Mouse (Mus musculus) kidney, postnatal 25 days (tissue): ENCODE results near the gene Scn4a.
"Not testable (repeated sequence)": the region's sequence is repeated elsewhere in the genome, so short reads cannot be mapped to it uniquely, and the experiment has no call there.

Source experiments
- DNase-seq, 2 experiments: peaks; one replicate each; pipeline ENCODE4 v3.0.0; 2021; ENCODE audit warnings: mixed read lengths in 2 of 2

Gene Scn4a

DNA sequence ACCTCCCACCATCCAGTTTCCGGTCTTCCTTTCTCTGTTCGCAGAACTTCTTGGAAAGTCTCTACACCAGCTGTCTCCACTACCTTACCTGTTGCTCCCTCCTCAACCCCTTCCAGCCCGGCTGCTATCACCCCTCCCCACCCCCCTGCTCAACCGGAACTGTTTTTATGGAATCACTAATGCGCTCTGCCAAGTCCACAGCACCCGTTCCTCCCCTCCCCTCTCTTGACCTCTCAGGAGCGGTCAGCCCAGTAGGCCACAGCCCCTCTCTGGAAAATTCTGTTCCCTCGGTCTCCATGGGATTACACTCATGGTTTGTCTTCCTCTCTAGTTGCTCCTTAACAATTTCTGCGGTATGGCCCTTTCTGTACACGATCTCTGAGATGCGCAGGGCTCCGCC is at the start of gene Scn4a:
Gene Scn4a (minus strand): TSS at position 101 of the 400 bp plus-strand sequence.
- no peak for DNase-seq

GRCm38 (mm10) chr11:106398481-106398880 is 45.4 kb upstream of the Scn4a start:
- DNase-seq, result no peak

DNA sequence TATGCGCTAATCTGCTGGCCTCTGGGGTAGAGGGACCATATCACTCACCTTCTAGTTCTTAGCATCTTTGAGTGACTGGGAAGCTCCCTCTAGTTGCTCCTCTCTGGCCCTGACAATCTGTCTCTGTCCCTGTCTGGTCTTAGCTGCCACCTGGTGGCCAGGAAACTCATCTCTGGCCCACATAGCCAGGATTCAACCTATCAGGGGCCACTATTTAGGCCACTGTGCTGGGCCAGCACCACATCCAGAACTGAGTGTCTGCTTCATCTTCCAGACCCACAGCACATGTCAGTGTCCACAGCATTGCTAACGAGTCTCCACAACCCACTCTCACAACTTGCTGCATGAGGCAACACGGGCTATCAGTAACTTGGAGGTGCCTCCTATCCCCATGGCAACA is 44.6 kb upstream of the Scn4a start:
- DNase-seq, result no peak

- DNase-seq, result not testable (repeated sequence)
Measured at GRCm38 (mm10) chr11:106394055-106394454, 41.0 kb upstream of the Scn4a start.

DNA sequence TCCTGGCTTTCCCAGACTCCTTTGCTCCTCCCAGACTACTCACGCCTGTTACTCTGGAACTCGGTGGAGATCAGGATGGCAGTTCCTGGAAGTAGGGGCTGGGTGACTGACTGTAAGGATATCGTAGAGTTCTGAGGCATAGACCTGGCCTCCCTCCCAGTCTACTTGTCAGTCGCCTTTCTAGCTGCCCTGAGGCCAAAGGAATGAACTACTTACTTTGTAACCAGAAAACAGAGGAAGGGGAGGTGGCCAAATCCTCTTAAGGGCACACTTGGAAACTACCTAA is 40.2 kb upstream of the Scn4a start:
- DNase-seq, result no peak

DNA sequence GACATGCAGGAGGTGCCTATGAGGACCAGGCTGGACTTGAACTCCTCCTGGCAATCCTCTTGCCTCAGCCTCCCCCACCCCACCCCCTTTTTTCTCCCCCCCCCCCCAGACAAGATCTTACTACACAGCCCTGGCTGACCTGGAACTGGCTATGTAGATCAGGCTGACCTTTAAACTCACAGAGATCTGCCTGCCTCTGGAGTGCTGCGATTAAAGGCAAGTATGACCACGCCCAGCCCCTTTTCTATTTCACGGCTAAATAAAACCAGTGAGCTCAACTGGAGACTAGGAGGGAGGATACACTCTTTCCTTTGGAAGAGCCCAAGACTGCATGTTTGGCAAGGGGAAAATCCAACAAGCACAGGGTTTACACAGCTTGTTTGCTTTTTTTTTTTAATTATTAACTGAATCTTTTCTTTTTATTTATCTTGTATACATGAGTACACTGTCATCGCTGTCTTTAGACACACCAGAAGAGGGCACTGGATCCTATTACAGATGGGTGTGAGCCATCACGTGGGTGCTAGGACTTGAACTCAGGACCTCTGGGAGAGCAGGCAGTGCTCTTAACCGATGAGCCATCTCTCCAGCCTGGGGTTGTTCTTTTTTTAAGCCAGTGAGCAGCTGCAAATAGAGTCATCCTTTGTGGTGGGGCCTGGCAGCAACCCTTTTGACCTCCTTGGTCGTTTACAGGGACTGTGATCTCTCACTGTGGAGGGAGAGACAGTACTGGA is 39.7 kb upstream of the Scn4a start:
- DNase-seq, result no peak

- peak; percentile 68 to 81 for DNase-seq
Measured at GRCm38 (mm10) chr11:106391546-106392188, 38.6 kb upstream of the Scn4a start.

GRCm38 (mm10) chr11:106390757-106391156 is 37.7 kb upstream of the Scn4a start:
- DNase-seq, result peak; percentile 45 to 62

DNA sequence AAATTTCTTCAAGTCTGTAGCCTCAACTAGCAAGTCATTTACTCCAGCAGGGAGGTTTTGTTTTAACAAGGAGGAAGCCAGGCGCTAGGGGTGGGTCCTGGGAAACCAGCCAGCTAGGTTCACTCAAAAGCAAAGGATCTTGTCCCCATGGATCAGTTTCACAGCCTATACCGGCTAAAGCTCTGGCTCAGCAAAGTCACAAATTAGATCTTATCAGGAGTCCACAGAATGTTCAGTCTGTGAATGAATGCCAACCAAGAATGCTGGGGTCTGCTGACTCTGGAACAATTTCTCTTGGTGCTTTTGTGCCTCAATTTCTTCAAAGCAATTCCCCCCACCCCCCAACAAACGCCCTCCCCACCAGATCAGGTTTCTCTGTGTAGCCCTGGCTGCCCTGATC is 36.5 kb upstream of the Scn4a start:
- peak; percentile 43 to 53 for DNase-seq

DNA sequence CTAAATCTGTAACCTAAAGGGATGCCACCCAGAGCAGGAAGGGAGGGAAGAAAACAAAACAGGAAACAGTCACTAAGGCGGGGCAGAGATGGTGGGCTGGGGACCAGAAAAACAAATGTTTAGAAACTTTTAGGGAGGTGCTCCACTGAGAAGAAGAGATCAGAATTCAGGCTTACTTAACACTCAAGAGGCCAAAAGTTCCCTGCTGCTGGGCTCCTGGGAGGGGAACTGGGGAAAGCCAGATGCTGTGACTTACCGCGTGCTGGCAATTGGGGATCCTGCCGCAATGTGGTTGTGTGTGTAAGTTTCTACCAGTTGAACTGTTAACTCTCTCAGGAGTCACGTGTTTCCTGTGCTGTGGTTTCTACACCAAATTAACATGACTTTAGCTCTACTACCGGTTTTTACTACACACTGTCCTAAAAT is 34.7 kb upstream of the Scn4a start, which contains the start of gene Icam2:
Gene Icam2 (minus strand): TSS at position 285 of the 426 bp plus-strand sequence.
- peak in 1 of 2 experiments; percentile 38 for DNase-seq

DNA sequence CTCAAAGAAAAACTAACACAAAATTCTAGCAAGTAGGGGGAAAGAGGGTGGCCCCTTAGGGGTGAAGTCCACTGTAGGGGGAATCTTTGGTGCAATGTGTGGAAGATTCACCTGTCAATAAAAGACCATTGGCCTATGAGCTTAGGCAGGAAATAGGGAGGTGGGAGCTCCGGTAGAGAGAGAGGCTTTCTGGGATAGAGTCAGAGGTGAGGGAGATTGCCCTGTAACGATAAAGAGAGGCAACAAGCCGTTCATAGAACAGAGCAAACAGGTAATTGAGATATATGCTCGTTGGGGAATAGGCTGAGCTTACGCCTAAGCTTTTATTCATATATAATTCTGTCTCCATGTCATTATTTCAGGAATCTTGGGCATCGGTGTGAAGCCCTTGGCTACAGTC is 33.9 kb upstream of the Scn4a start:
- DNase-seq, result no peak

DNA sequence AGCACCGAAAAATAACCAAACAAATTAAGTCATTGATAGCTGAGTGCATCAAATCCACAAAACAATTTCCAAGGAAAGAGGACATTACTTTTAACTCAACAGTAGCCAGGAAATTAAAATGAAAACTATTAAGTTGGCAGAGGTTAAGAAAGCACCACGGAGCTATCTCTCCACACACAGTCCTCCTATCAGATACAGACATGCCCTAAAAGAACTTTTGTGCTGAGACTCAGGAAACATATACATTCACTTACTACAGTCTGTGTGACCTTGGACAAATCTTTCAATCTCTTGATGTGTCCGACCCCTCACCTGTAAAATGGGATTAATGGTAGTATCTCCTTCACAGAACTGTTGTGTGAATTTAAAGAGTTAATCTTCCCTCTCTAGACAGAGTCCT is 33.3 kb upstream of the Scn4a start:
- no peak for DNase-seq

DNA sequence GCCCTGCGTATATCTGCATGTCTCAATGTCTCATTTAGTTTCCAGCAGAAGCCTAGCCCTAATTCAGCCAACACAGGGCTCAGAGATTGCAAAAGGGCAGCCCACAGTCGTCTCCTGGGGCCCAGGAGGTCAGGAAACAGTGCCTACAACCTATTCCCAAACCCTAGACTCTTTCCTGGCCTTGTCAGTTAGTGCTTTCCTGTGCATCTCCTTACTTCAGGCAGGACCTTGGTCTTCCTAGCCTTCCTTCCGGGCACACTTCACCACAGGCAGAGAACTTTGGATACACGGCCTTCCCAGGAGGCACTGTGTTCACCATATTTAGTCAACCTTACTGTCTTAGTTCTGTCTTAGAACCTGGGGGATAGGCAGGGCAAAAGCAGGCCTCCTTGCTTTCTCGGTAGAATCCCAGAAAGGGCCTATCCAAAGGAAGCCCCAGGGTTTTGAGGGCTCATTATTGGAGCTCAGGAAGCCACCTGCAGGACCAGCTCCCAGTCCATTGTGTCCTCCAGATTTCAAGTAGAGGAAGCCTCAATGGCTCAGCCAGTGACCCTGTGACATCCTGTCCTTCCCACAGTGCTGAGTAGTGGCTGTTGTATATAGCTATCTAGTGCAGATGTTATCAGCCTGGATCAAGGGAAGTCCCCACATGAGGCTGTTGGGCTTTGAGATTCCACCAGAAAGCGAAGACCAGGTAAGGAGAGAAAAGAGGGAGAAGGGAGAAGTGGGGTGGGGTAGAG is 30.1 kb upstream of the Scn4a start:
- DNase-seq, result no peak

DNA sequence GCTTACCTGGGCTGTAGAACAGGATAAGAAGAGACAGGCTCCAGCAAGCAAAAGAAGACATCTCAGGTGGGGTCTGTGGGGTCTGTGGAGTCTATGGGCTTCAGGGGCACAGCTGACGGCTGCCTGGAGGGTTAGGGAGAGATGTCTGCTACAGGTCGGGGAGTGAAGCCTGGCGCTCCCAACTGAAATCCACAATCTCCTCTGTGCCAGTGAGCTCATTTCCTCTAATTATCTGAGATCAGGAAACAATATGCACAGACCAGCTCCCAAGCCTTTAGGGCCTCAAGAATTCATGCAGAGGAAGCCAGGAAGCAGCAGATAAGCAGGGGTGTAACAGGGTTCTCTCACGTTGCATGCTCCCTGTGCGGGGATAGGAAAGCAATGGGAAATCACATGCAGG is 29.3 kb upstream of the Scn4a start:
- peak; percentile 33 to 67 for DNase-seq

GRCm38 (mm10) chr11:106381883-106382282 is 28.8 kb upstream of the Scn4a start:
- peak; percentile 53 to 60 for DNase-seq

- DNase-seq, result no peak
Measured at GRCm38 (mm10) chr11:106381011-106381410, 27.9 kb upstream of the Scn4a start.

- no peak for DNase-seq
Measured at GRCm38 (mm10) chr11:106374979-106375378, 21.9 kb upstream of the Scn4a start.

- no peak for DNase-seq
Measured at GRCm38 (mm10) chr11:106374559-106374958, 21.5 kb upstream of the Scn4a start.

DNA sequence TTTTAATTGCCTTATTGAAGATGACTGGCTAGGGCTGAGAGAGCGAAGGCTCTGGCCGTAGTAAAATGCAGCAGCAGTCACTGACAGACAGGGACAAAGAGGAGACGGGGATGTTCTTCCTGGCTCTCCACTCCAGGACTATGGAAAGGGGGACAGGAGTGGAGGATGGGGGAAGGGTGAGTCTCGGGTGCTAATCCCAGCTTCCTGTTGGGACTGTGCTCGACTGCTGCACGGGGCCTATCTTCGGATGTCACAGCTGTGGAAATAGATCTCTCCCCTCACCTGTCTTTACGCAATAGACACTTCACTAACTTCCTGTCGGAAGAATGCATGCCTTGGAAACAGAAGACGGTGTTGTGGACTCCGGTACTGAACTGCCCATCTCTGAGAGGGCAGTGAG is 20.9 kb upstream of the Scn4a start:
- no peak for DNase-seq

GRCm38 (mm10) chr11:106366316-106366715 is 13.2 kb upstream of the Scn4a start:
- peak; percentile 74 to 86 for DNase-seq

- DNase-seq, result no peak
Measured at GRCm38 (mm10) chr11:106365366-106365765, 12.3 kb upstream of the Scn4a start, which contains the start of gene Prr29. Gene Prr29, plus strand, starts transcription at chr11:106365472.

GRCm38 (mm10) chr11:106364712-106365111 is 11.6 kb upstream of the Scn4a start:
- DNase-seq, result no peak

DNA sequence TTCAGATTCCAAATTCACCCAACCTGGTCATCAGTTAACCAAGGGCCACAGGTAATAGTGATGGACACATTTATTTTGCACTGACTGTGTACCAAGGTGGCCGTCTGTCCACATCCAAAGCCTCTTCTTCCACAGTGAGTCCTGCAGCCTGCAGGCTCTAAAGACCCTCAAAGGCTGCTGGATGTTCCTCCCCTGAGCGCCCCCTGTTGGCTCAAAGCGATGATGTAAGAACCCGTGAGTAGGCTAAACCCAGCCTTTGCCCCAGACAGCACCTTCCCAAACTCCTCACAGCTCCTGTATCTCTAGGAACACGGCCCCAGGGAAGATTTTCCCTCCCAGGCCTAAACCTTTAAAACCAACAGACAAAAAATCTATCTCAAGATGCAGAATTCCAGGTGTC is 6.3 kb upstream of the Scn4a start:
- DNase-seq, result peak in 1 of 2 experiments; percentile 22
